Mouse (Mus musculus) liver, postnatal 0 days (tissue): ENCODE results near the gene Mrap. TPM values are rescaled to one million over a fixed set of nuclear protein-coding genes. Genes with fewer than 3 reads are reported as not detected.

ENCODE experiments used
- ATAC-seq: fragments of 200-750 bp; cut with Nextera tagmentation; 2 replicates; pipeline ENCODE4 v1.8.0; 2017; ENCODE audit warnings: mild to moderate bottlenecking, moderate library complexity
- DNase-seq: peaks from one replicate; pipeline ENCODE4 v3.0.0-alpha.2; 2016
- H3K27ac ChIP-seq: fragments of 300-500 bp; sonication (generic); 2 replicates; pipeline ENCODE4 v1.5.1; 2014; ENCODE audit warnings: antibody characterized with exemption, moderate library complexity, mild to moderate bottlenecking, low read depth
- H3K27me3 ChIP-seq: fragments of 300-500 bp; sonication (generic); 2 replicates; pipeline ENCODE4 v1.6.1; 2014; ENCODE audit warnings: low read length, control low read depth, mixed read lengths; ENCODE audit not compliant: insufficient read depth
- H3K36me3 ChIP-seq: fragments of 300-500 bp; sonication (generic); replicated peaks from 2 replicates; pipeline ENCODE4 v1.6.1; 2014; ENCODE audit warnings: mild to moderate bottlenecking, control low read depth, low read length, moderate library complexity, mixed read lengths; ENCODE audit not compliant: insufficient read depth
- H3K4me1 ChIP-seq: fragments of 300-500 bp; sonication (generic); 2 replicates; pipeline ENCODE4 v1.6.1; 2014; ENCODE audit warnings: antibody characterized with exemption, mild to moderate bottlenecking, control low read depth; ENCODE audit not compliant: insufficient read depth
- H3K4me2 ChIP-seq: fragments of 300-500 bp; sonication (generic); 2 replicates; pipeline ENCODE4 v1.6.1; 2014; ENCODE audit warnings: low read depth, mild to moderate bottlenecking, low read length, moderate library complexity, mixed read lengths
- H3K4me3 ChIP-seq: fragments of 300-500 bp; sonication (generic); 2 replicates; pipeline ENCODE4 v1.5.1; 2014; ENCODE audit warnings: low read depth, low read length
- H3K9ac ChIP-seq: fragments of 300-500 bp; sonication (generic); replicated peaks from 2 replicates; pipeline ENCODE4 v1.6.1; 2014; ENCODE audit warnings: mild to moderate bottlenecking, moderate library complexity
- H3K9me3 ChIP-seq: fragments of 300-500 bp; sonication (generic); 2 replicates; pipeline ENCODE4 v1.6.1; 2016; ENCODE audit warnings: mild to moderate bottlenecking, control low read depth, low read length, mixed read lengths
- CTCF ChIP-seq: sonication (generic); IDR thresholded peaks from 2 replicates; pipeline ENCODE4 v1.5.1; 2016; ENCODE audit warnings: antibody characterized with exemption, low read depth
- EP300 ChIP-seq: IDR thresholded peaks from 2 replicates; pipeline ENCODE4 v1.6.1; 2016; ENCODE audit warnings: antibody characterized with exemption, low read depth, mild to moderate bottlenecking
- WGBS: fragments of 180-500 bp; shearing (Covaris S2); extraction: QIAGEN DNeasy Blood & Tissue Kit; methylation state at CpG from one replicate; pipeline ENCODE4 v1.1.7; 2014; ENCODE audit not compliant: insufficient replicate concordance; 5-methylcytosine and 5-hydroxymethylcytosine counted together
- polyA plus RNA-seq: library from polyadenylated mRNA; unstranded; fragments of >200 nt; fragmentation: Nextera tagmentation; extraction: Ambion mirVana; gene quantifications from 2 replicates; pipeline ENCODE4 v1.2.1, GENCODE M21; 2015

Gene Mrap
- polyA plus RNA-seq, 1 experiment from 2014 or later: 45.3 TPM

GRCm38 (mm10) chr16:90747143-90747542, 9.1 kb downstream of the Mrap start:
- Histone ChIP-seq H3K36me3 (peaks cover 8% of the 10 kb centered on the region; the same call in 1 of the 2 replicates), H3K4me3 (no peak overlapping the region), H3K4me1 (peaks cover 7% of the 10 kb centered on the region; the same call in 1 of the 2 replicates), H3K9ac (no peak overlapping the region), H3K27me3 (no peaks in the 10 kb centered on the region), H3K9me3 (no peaks in the 10 kb centered on the region), H3K27ac (no peak overlapping the region), H3K4me2 (no peak overlapping the region)
- DNase-seq (no peak), ATAC-seq (0 out of 2 replicates have a peak, but pooled peaks have one; percentile 8)
- TF ChIP-seq CTCF: no peak
- TF ChIP-seq EP300: no peak
- 55% methylated on average over 6 of the region's 6 CpGs for WGBS

GRCm38 (mm10) chr16:90748169-90748568, 10.2 kb downstream of the Mrap start:
- no peaks in the 10 kb centered on the region for H3K9me3 ChIP-seq
- no peak overlapping the region for H3K4me2 ChIP-seq
- 76% methylated on average over 7 of the region's 7 CpGs for WGBS
- no peak for DNase-seq
- H3K4me1 ChIP-seq: peaks cover 7% of the 10 kb centered on the region; the same call in 1 of the 2 replicates
- H3K9ac ChIP-seq: no peak overlapping the region
- no peak for ATAC-seq
- no peaks in the 10 kb centered on the region for H3K27me3 ChIP-seq
- H3K27ac ChIP-seq: no peak overlapping the region
- H3K36me3 ChIP-seq: peaks cover 13% of the 10 kb centered on the region
- TF ChIP-seq CTCF (no peak), EP300 (no peak)
- no peak overlapping the region for H3K4me3 ChIP-seq

GRCm38 (mm10) chr16:90753386-90753941, 15.5 kb downstream of the Mrap start:
- H3K4me1 ChIP-seq: peaks cover 4% of the 10 kb centered on the region; the same call in 1 of the 2 replicates
- TF ChIP-seq CTCF (no peak), EP300 (no peak)
- no peak overlapping the region for H3K9ac ChIP-seq
- H3K9me3 ChIP-seq: no peaks in the 10 kb centered on the region
- H3K36me3 ChIP-seq: peaks cover 33% of the 10 kb centered on the region
- H3K27ac ChIP-seq: no peak overlapping the region
- H3K4me3 ChIP-seq: no peak overlapping the region
- no peaks in the 10 kb centered on the region for H3K27me3 ChIP-seq
- 78% methylated on average over 13 of the region's 13 CpGs for WGBS
- H3K4me2 ChIP-seq: no peak overlapping the region
- ATAC-seq (no peak), DNase-seq (no peak)

GRCm38 (mm10) chr16:90759335-90759734, 21.3 kb downstream of the Mrap start:
- WGBS: 57% methylated on average over 3 of the region's 3 CpGs
- Histone ChIP-seq H3K27me3 (no peaks in the 10 kb centered on the region), H3K9me3 (no peaks in the 10 kb centered on the region), H3K4me3 (no peak overlapping the region), H3K9ac (no peak overlapping the region), H3K27ac (no peak overlapping the region; the same call in 1 of the 2 replicates), H3K4me2 (no peak overlapping the region), H3K4me1 (peaks cover 18% of the 10 kb centered on the region), H3K36me3 (peaks cover 29% of the 10 kb centered on the region)
- DNase-seq (no peak), ATAC-seq (no peak)
- TF ChIP-seq CTCF (no peak), EP300 (no peak)

GRCm38 (mm10) chr16:90760515-90760914, 22.5 kb downstream of the Mrap start:
- peaks cover 28% of the 10 kb centered on the region for H3K36me3 ChIP-seq
- H3K4me1 ChIP-seq: peaks cover 18% of the 10 kb centered on the region
- peak; percentile 90 for ATAC-seq
- no peak overlapping the region; the same call in 1 of the 2 replicates for H3K9ac ChIP-seq
- H3K4me2 ChIP-seq: no peak overlapping the region
- H3K4me3 ChIP-seq: no peak overlapping the region
- H3K27me3 ChIP-seq: no peaks in the 10 kb centered on the region
- peak; percentile 51 for DNase-seq
- TF ChIP-seq EP300 (0 out of 2 replicates have a peak, but pooled peaks have one; percentile 43), CTCF (no peak)
- H3K9me3 ChIP-seq: no peaks in the 10 kb centered on the region
- peak overlapping the region; percentile 56 for H3K27ac ChIP-seq
- WGBS: 33% methylated on average over 4 of the region's 4 CpGs

GRCm38 (mm10) chr16:90765195-90765877, 27.3 kb downstream of the Mrap start:
- H3K4me3 ChIP-seq: no peak overlapping the region
- H3K27ac ChIP-seq: no peak overlapping the region
- H3K4me2 ChIP-seq: no peak overlapping the region
- peak; percentile 33 for ATAC-seq
- H3K27me3 ChIP-seq: no peaks in the 10 kb centered on the region
- no peak for DNase-seq
- H3K9ac ChIP-seq: no peak overlapping the region
- no peaks in the 10 kb centered on the region for H3K9me3 ChIP-seq
- TF ChIP-seq CTCF (no peak), EP300 (peak; percentile 42; the same call in 1 of the 2 replicates)
- 79% methylated on average over 9 of the region's 9 CpGs for WGBS
- H3K36me3 ChIP-seq: peaks cover 34% of the 10 kb centered on the region
- H3K4me1 ChIP-seq: peaks cover 8% of the 10 kb centered on the region
